Mouse (Mus musculus): ENCODE measurements around the gene Tbl2. TPM values are rescaled to one million over a fixed set of nuclear protein-coding genes. Genes with fewer than 3 reads are reported as not detected.
A peak's percentile ranks its signal among the peaks of the same experiment; 100 is the strongest.

Tbl2 gene
- total and polyA plus RNA-seq, 2 experiments from 2014 or later = 10.0 to 28.6 TPM

- Histone ChIP-seq H3K4me1 (ENCODE audit: insufficient read depth, low read length) (no peaks in the 10 kb centered on the region), H3K9ac (replicated peaks; ENCODE audit: low read length, poor library complexity, severe bottlenecking) (no peak overlapping the region), H3K36me3 (ENCODE audit: insufficient read depth, low read length) (peaks cover 31% of the 10 kb centered on the region), H3K4me3 (ENCODE audit: low read depth, low read length) (no peak overlapping the region), H3K9me3 (ENCODE audit: low read length) (no peaks in the 10 kb centered on the region), H3K27ac (ENCODE audit: low read depth, low read length) (no peak overlapping the region), H3K27me3 (ENCODE audit: insufficient read depth, low read length) (no peaks in the 10 kb centered on the region), H3K4me2 (ENCODE audit: low read depth, low read length, poor library complexity, severe bottlenecking) (no peak overlapping the region)
- no peak for TF ChIP-seq CTCF (IDR thresholded peaks at IDR 0.05)
- 88% methylated on average over 4 of the region's 4 CpGs for WGBS
- no peak for ATAC-seq (ENCODE audit: low FRiP score)
- DNase-seq (ENCODE audit: low spot score) = peak; percentile 43
Observed at GRCm38 (mm10) chr5:135161221-135161620, 11.8 kb downstream of the Tbl2 start.

GRCm38 (mm10) chr5:135161650-135162049 is 12.2 kb downstream of the Tbl2 start:
- H3K36me3 ChIP-seq (ENCODE audit: insufficient read depth, low read length) = peaks cover 28% of the 10 kb centered on the region
- no peak overlapping the region for H3K9ac ChIP-seq (replicated peaks; ENCODE audit: low read length, poor library complexity, severe bottlenecking)
- ATAC-seq (ENCODE audit: low FRiP score) (no peak), DNase-seq (ENCODE audit: low spot score) (no peak)
- H3K9me3 ChIP-seq (ENCODE audit: low read length) = no peaks in the 10 kb centered on the region
- H3K27ac ChIP-seq (ENCODE audit: low read depth, low read length) = no peak overlapping the region
- H3K27me3 ChIP-seq (ENCODE audit: insufficient read depth, low read length) = no peaks in the 10 kb centered on the region
- H3K4me2 ChIP-seq (ENCODE audit: low read depth, low read length, poor library complexity, severe bottlenecking) = no peak overlapping the region
- H3K4me3 ChIP-seq (ENCODE audit: low read depth, low read length) = no peak overlapping the region
- H3K4me1 ChIP-seq (ENCODE audit: insufficient read depth, low read length) = no peaks in the 10 kb centered on the region
- WGBS = 81% methylated on average over 7 of the region's 7 CpGs
- TF ChIP-seq CTCF (IDR thresholded peaks at IDR 0.05) = no peak

- no peak for DNase-seq (ENCODE audit: low spot score)
- Histone ChIP-seq H3K4me1 (ENCODE audit: insufficient read depth, low read length) (no peaks in the 10 kb centered on the region), H3K4me3 (ENCODE audit: low read depth, low read length) (no peak overlapping the region), H3K4me2 (ENCODE audit: low read depth, low read length, poor library complexity, severe bottlenecking) (no peak overlapping the region), H3K36me3 (ENCODE audit: insufficient read depth, low read length) (peaks cover 28% of the 10 kb centered on the region), H3K9me3 (ENCODE audit: low read length) (no peaks in the 10 kb centered on the region), H3K27ac (ENCODE audit: low read depth, low read length) (no peak overlapping the region), H3K27me3 (ENCODE audit: insufficient read depth, low read length) (no peaks in the 10 kb centered on the region), H3K9ac (replicated peaks; ENCODE audit: low read length, poor library complexity, severe bottlenecking) (no peak overlapping the region)
- no peak for TF ChIP-seq CTCF (IDR thresholded peaks at IDR 0.05)
- WGBS = 95% methylated on average over 8 of the region's 8 CpGs
- no peak for ATAC-seq (ENCODE audit: low FRiP score)
Observed at GRCm38 (mm10) chr5:135162361-135162760, 12.9 kb downstream of the Tbl2 start.

GRCm38 (mm10) chr5:135162821-135163220 is 13.4 kb downstream of the Tbl2 start:
- Histone ChIP-seq H3K27ac (ENCODE audit: low read depth, low read length) (no peak overlapping the region), H3K4me2 (ENCODE audit: low read depth, low read length, poor library complexity, severe bottlenecking) (no peak overlapping the region), H3K4me1 (ENCODE audit: insufficient read depth, low read length) (no peaks in the 10 kb centered on the region), H3K36me3 (ENCODE audit: insufficient read depth, low read length) (peaks cover 28% of the 10 kb centered on the region), H3K9me3 (ENCODE audit: low read length) (no peaks in the 10 kb centered on the region), H3K9ac (replicated peaks; ENCODE audit: low read length, poor library complexity, severe bottlenecking) (no peak overlapping the region), H3K4me3 (ENCODE audit: low read depth, low read length) (no peak overlapping the region), H3K27me3 (ENCODE audit: insufficient read depth, low read length) (no peaks in the 10 kb centered on the region)
- 87% methylated on average over 6 of the region's 6 CpGs for WGBS
- ATAC-seq (ENCODE audit: low FRiP score) (no peak), DNase-seq (ENCODE audit: low spot score) (no peak)
- TF ChIP-seq CTCF (IDR thresholded peaks at IDR 0.05) = no peak

- no peaks in the 10 kb centered on the region for H3K9me3 ChIP-seq (ENCODE audit: low read length)
- ATAC-seq (ENCODE audit: low FRiP score) (no peak), DNase-seq (ENCODE audit: low spot score) (no peak)
- no peak overlapping the region for H3K27ac ChIP-seq (ENCODE audit: low read depth, low read length)
- H3K4me1 ChIP-seq (ENCODE audit: insufficient read depth, low read length) = peaks cover 4% of the 10 kb centered on the region; the same call in 1 of the 2 replicates
- H3K9ac ChIP-seq (replicated peaks; ENCODE audit: low read length, poor library complexity, severe bottlenecking) = no peak overlapping the region
- no peak overlapping the region for H3K4me3 ChIP-seq (ENCODE audit: low read depth, low read length)
- peaks cover 5% of the 10 kb centered on the region for H3K36me3 ChIP-seq (ENCODE audit: insufficient read depth, low read length)
- TF ChIP-seq CTCF (IDR thresholded peaks at IDR 0.05) = no peak
- WGBS = 80% methylated on average over 4 of the region's 4 CpGs
- H3K27me3 ChIP-seq (ENCODE audit: insufficient read depth, low read length) = no peaks in the 10 kb centered on the region
- H3K4me2 ChIP-seq (ENCODE audit: low read depth, low read length, poor library complexity, severe bottlenecking) = no peak overlapping the region
Observed at GRCm38 (mm10) chr5:135166909-135167308, 17.5 kb downstream of the Tbl2 start.

- ATAC-seq (ENCODE audit: low FRiP score) = no peak
- no peaks in the 10 kb centered on the region for H3K9me3 ChIP-seq (ENCODE audit: low read length)
- no peak overlapping the region for H3K4me3 ChIP-seq (ENCODE audit: low read depth, low read length)
- H3K36me3 ChIP-seq (ENCODE audit: insufficient read depth, low read length) = peaks cover 6% of the 10 kb centered on the region
- DNase-seq (ENCODE audit: low spot score) = no peak
- no peak for TF ChIP-seq CTCF (IDR thresholded peaks at IDR 0.05)
- no peaks in the 10 kb centered on the region for H3K27me3 ChIP-seq (ENCODE audit: insufficient read depth, low read length)
- H3K4me2 ChIP-seq (ENCODE audit: low read depth, low read length, poor library complexity, severe bottlenecking) = no peak overlapping the region
- H3K9ac ChIP-seq (replicated peaks; ENCODE audit: low read length, poor library complexity, severe bottlenecking) = no peak overlapping the region
- WGBS = 95% methylated on average over 4 of the region's 4 CpGs
- H3K27ac ChIP-seq (ENCODE audit: low read depth, low read length) = no peak overlapping the region; the same call in 1 of the 2 replicates
- H3K4me1 ChIP-seq (ENCODE audit: insufficient read depth, low read length) = peaks cover 4% of the 10 kb centered on the region; the same call in 1 of the 2 replicates
Observed at GRCm38 (mm10) chr5:135167469-135167868, 18.0 kb downstream of the Tbl2 start.

Data from midbrain, postnatal 0 days (tissue).